Mouse (Mus musculus) limb, embryonic 11.5 days (tissue): ENCODE data around the gene Washc2. TPM values are rescaled to one million over a fixed set of nuclear protein-coding genes. Genes with fewer than 3 reads are reported as not detected.

Experiments
- ATAC-seq: fragments of 200-750 bp; cut with Nextera tagmentation; 2 replicates; pipeline ENCODE4 v1.8.0; 2017; ENCODE audit warnings: low read depth; ENCODE audit not compliant: insufficient number of reproducible peaks, low FRiP score, low TSS enrichment
- DNase-seq: peaks from one replicate; pipeline ENCODE4 v3.0.0-alpha.2; 2015; ENCODE audit warnings: low spot score
- H3K27ac ChIP-seq: fragments of 300-500 bp; sonication (generic); replicated peaks from 2 replicates; pipeline ENCODE4 v1.5.1; 2014; ENCODE audit warnings: low read depth, mild to moderate bottlenecking, low read length
- H3K27me3 ChIP-seq: fragments of 300-500 bp; sonication (generic); 2 replicates; pipeline ENCODE4 v1.6.1; 2014; ENCODE audit warnings: mild to moderate bottlenecking, low read length, mixed read lengths; ENCODE audit not compliant: control insufficient read depth, insufficient read depth
- H3K36me3 ChIP-seq: fragments of 300-500 bp; sonication (generic); 2 replicates; pipeline ENCODE4 v1.6.1; 2014; ENCODE audit warnings: mild to moderate bottlenecking, low read length, moderate library complexity, mixed read lengths; ENCODE audit not compliant: control insufficient read depth, insufficient read depth
- H3K4me1 ChIP-seq: fragments of 300-500 bp; sonication (generic); 2 replicates; pipeline ENCODE4 v1.6.1; 2014; ENCODE audit warnings: low read length, mixed read lengths; ENCODE audit not compliant: control insufficient read depth, insufficient read depth
- H3K4me2 ChIP-seq: fragments of 300-500 bp; sonication (generic); 2 replicates; pipeline ENCODE4 v1.6.1; 2014; ENCODE audit warnings: low read depth, mild to moderate bottlenecking, moderate library complexity; ENCODE audit not compliant: severe bottlenecking
- H3K4me3 ChIP-seq: fragments of 300-500 bp; sonication (generic); 2 replicates; pipeline ENCODE4 v1.5.1; 2014; ENCODE audit warnings: low read depth, low read length
- H3K9ac ChIP-seq: fragments of 300-500 bp; sonication (generic); 2 replicates; pipeline ENCODE4 v1.6.1; 2014; ENCODE audit warnings: mild to moderate bottlenecking, low read length
- H3K9me3 ChIP-seq: fragments of 300-500 bp; sonication (generic); 2 replicates; pipeline ENCODE4 v1.6.1; 2016; ENCODE audit warnings: low read length; ENCODE audit not compliant: control insufficient read depth
- WGBS: fragments of 180-500 bp; shearing (Covaris S2); extraction: QIAGEN DNeasy Blood & Tissue Kit; methylation state at CpG from one replicate; pipeline ENCODE4 v1.1.7; 2014; 5-methylcytosine and 5-hydroxymethylcytosine counted together
- polyA plus RNA-seq: library from polyadenylated mRNA; unstranded; fragments of >200 nt; fragmentation: Nextera tagmentation; extraction: Ambion mirVana; gene quantifications from 2 replicates; pipeline ENCODE4 v1.2.1, GENCODE M21; 2014

Washc2 gene
- polyA plus RNA-seq, 1 experiment from 2014 or later: 45.7 TPM

GRCm38 (mm10) chr6:116265603-116266002, 57.8 kb downstream of the Washc2 start:
- Histone ChIP-seq H3K4me2 (no peak overlapping the region), H3K9ac (no peak overlapping the region), H3K27ac (no peak overlapping the region), H3K4me3 (no peak overlapping the region), H3K36me3 (no peaks in the 10 kb centered on the region), H3K4me1 (0 out of 2 replicates have a peak, but pooled peaks cover 2% of the 10 kb centered on the region), H3K27me3 (no peaks in the 10 kb centered on the region), H3K9me3 (no peaks in the 10 kb centered on the region)
- 80% methylated on average over 4 of the region's 4 CpGs for WGBS
- DNase-seq (no peak), ATAC-seq (no peak)

GRCm38 (mm10) chr6:116266273-116267109, 58.7 kb downstream of the Washc2 start:
- Histone ChIP-seq H3K27ac (no peak overlapping the region), H3K4me2 (peak overlapping the region; percentile 25), H3K27me3 (no peaks in the 10 kb centered on the region), H3K4me1 (0 out of 2 replicates have a peak, but pooled peaks cover 2% of the 10 kb centered on the region), H3K4me3 (no peak overlapping the region), H3K9ac (no peak overlapping the region), H3K36me3 (no peaks in the 10 kb centered on the region), H3K9me3 (no peaks in the 10 kb centered on the region)
- ATAC-seq (peak; percentile 41; the same call in 1 of the 2 replicates), DNase-seq (peak; percentile 71)
- WGBS: 17% methylated on average over 11 of the region's 11 CpGs

GRCm38 (mm10) chr6:116267110-116267423, 59.2 kb downstream of the Washc2 start:
- DNase-seq: no peak
- Histone ChIP-seq H3K27ac (no peak overlapping the region), H3K9ac (no peak overlapping the region), H3K36me3 (no peaks in the 10 kb centered on the region), H3K4me1 (0 out of 2 replicates have a peak, but pooled peaks cover 2% of the 10 kb centered on the region), H3K4me2 (no peak overlapping the region), H3K27me3 (no peaks in the 10 kb centered on the region), H3K4me3 (no peak overlapping the region), H3K9me3 (no peaks in the 10 kb centered on the region)
- ATAC-seq: no peak
- WGBS: 94% methylated on average over 1 of the region's 1 CpGs

- no peaks in the 10 kb centered on the region for H3K27me3 ChIP-seq
- no peak overlapping the region for H3K4me2 ChIP-seq
- H3K9ac ChIP-seq: no peak overlapping the region
- H3K4me1 ChIP-seq: no peaks in the 10 kb centered on the region
- H3K4me3 ChIP-seq: no peak overlapping the region
- H3K27ac ChIP-seq: no peak overlapping the region
- WGBS: 68% methylated on average over 4 of the region's 4 CpGs
- no peaks in the 10 kb centered on the region for H3K9me3 ChIP-seq
- DNase-seq (no peak), ATAC-seq (no peak)
- H3K36me3 ChIP-seq: no peaks in the 10 kb centered on the region
Observed at GRCm38 (mm10) chr6:116275695-116276094, 67.9 kb downstream of the Washc2 start.

GRCm38 (mm10) chr6:116278679-116279317, 71.0 kb downstream of the Washc2 start:
- Histone ChIP-seq H3K4me2 (no peak overlapping the region), H3K27ac (no peak overlapping the region), H3K4me3 (no peak overlapping the region), H3K4me1 (no peaks in the 10 kb centered on the region), H3K27me3 (no peaks in the 10 kb centered on the region), H3K36me3 (no peaks in the 10 kb centered on the region), H3K9ac (no peak overlapping the region), H3K9me3 (no peaks in the 10 kb centered on the region)
- 85% methylated on average over 5 of the region's 5 CpGs for WGBS
- ATAC-seq (no peak), DNase-seq (no peak)

- Histone ChIP-seq H3K4me2 (no peak overlapping the region), H3K27me3 (no peaks in the 10 kb centered on the region), H3K9me3 (no peaks in the 10 kb centered on the region), H3K4me1 (no peaks in the 10 kb centered on the region), H3K4me3 (no peak overlapping the region), H3K27ac (no peak overlapping the region), H3K36me3 (no peaks in the 10 kb centered on the region), H3K9ac (no peak overlapping the region)
- no peak for DNase-seq
- 93% methylated on average over 13 of the region's 13 CpGs for WGBS
- no peak for ATAC-seq
Observed at GRCm38 (mm10) chr6:116281014-116281413, 73.2 kb downstream of the Washc2 start.

- Histone ChIP-seq H3K9ac (no peak overlapping the region), H3K4me3 (no peak overlapping the region), H3K27ac (no peak overlapping the region), H3K4me2 (no peak overlapping the region), H3K9me3 (no peaks in the 10 kb centered on the region), H3K27me3 (no peaks in the 10 kb centered on the region), H3K4me1 (no peaks in the 10 kb centered on the region), H3K36me3 (no peaks in the 10 kb centered on the region)
- 55% methylated on average over 4 of the region's 4 CpGs for WGBS
- DNase-seq: no peak
- no peak for ATAC-seq
Observed at GRCm38 (mm10) chr6:116282546-116282945, 74.7 kb downstream of the Washc2 start.

GRCm38 (mm10) chr6:116283280-116283679, 75.4 kb downstream of the Washc2 start:
- H3K4me1 ChIP-seq: no peaks in the 10 kb centered on the region
- H3K9me3 ChIP-seq: no peaks in the 10 kb centered on the region
- H3K27ac ChIP-seq: no peak overlapping the region
- ATAC-seq (no peak), DNase-seq (no peak)
- no peak overlapping the region for H3K9ac ChIP-seq
- H3K4me3 ChIP-seq: no peak overlapping the region
- H3K4me2 ChIP-seq: no peak overlapping the region
- 88% methylated on average over 3 of the region's 3 CpGs for WGBS
- H3K36me3 ChIP-seq: no peaks in the 10 kb centered on the region
- H3K27me3 ChIP-seq: no peaks in the 10 kb centered on the region
